Comparison of ENCODE assay signal across 10 mouse cellular contexts in genomic region chr13:60685216-60685615, GRCm38 (mm10).
DNase-seq lines count a peak whose midpoint lies in the region; ATAC-seq and TF ChIP-seq lines count a peak whose summit lies in the region.
"Had no signal": no experiment of that assay in that cellular context is flagged by ENCODE, and none has a peak within 500 bp of the region (broad histone marks: within the 10 kb centered on the region; RNA-seq: fewer than 3 reads in every experiment).

No protein-coding gene starts in this region.

- H3K9ac ChIP-seq in kidney, embryonic 14.5 days (ENCODE audit: low read depth, low read length), result no peak overlapping the region
- H3K9ac ChIP-seq in forebrain, embryonic 15.5 days (replicated peaks), result no peak overlapping the region
- no peak overlapping the region for H3K9ac ChIP-seq in hindbrain, postnatal 0 days (replicated peaks; ENCODE audit: low read length)
- H3K9ac ChIP-seq: limb, embryonic 12.5 days had no signal

- H3K27ac ChIP-seq in kidney, embryonic 14.5 days (ENCODE audit: low read depth, low read length), result peak overlapping the region; percentile 38; the same call in 1 of the 2 replicates
- H3K27ac ChIP-seq in forebrain, embryonic 15.5 days (replicated peaks), result peak overlapping the region; percentile 80
- peak overlapping the region; percentile 52 for H3K27ac ChIP-seq in hindbrain, postnatal 0 days

- H3K9me3 ChIP-seq in kidney, embryonic 14.5 days (ENCODE audit: control insufficient read depth, low read length), result no peaks in the 10 kb centered on the region
- no peaks in the 10 kb centered on the region for H3K9me3 ChIP-seq in forebrain, embryonic 15.5 days
- H3K9me3 ChIP-seq in hindbrain, postnatal 0 days (ENCODE audit: low read length), result no peaks in the 10 kb centered on the region

- WGBS in kidney, embryonic 14.5 days, result 68% methylated on average over 6 of the region's 6 CpGs
- 32% methylated on average over 6 of the region's 6 CpGs for WGBS in forebrain, embryonic 15.5 days
- WGBS in hindbrain, postnatal 0 days, result 32% methylated on average over 6 of the region's 6 CpGs

- no peak for DNase-seq in kidney, adult 8-10 months
- peak; percentile 72 for DNase-seq in adipocyte (ENCODE audit: low spot score)
- DNase-seq in hindbrain, postnatal 0 days (ENCODE audit: low spot score), result peak; percentile 75
- peak; percentile 41 for DNase-seq in retina, embryonic 14.5 days (ENCODE audit: low spot score)
- no peak for DNase-seq in embryo, embryonic 10.5 days (ENCODE audit: low spot score)
- DNase-seq in thymus, postnatal 10 days (ENCODE audit: low spot score in 2 of 2), result no peak

- no peak overlapping the region for H3K4me2 ChIP-seq in kidney, embryonic 14.5 days (replicated peaks; ENCODE audit: low read depth, low read length)
- no peak overlapping the region for H3K4me2 ChIP-seq in forebrain, embryonic 15.5 days (replicated peaks)
- H3K4me2 ChIP-seq in hindbrain, postnatal 0 days (ENCODE audit: low read depth, low read length), result no peak overlapping the region
- H3K4me2 ChIP-seq: limb, embryonic 12.5 days had no signal

- H3K27me3 ChIP-seq in kidney, embryonic 14.5 days (ENCODE audit: control insufficient read depth, insufficient read depth, low read length), result no peaks in the 10 kb centered on the region
- H3K27me3 ChIP-seq in forebrain, embryonic 15.5 days, result no peaks in the 10 kb centered on the region
- H3K27me3 ChIP-seq in hindbrain, postnatal 0 days (ENCODE audit: insufficient read depth, low read length), result no peaks in the 10 kb centered on the region
- H3K27me3 ChIP-seq: limb, embryonic 12.5 days had no signal

- ATAC-seq in kidney, embryonic 14.5 days (ENCODE audit: low FRiP score, low TSS enrichment), result no peak
- ATAC-seq in forebrain, embryonic 15.5 days (replicated peaks), result peak; percentile 14; the same call in 1 of the 2 replicates
- peak; percentile 30; the same call in 1 of the 2 replicates for ATAC-seq in hindbrain, postnatal 0 days

- TF ChIP-seq CTCF in hindbrain, postnatal 0 days (IDR thresholded peaks at IDR 0.05; ENCODE audit: low read depth), result no peak

- H3K4me3 ChIP-seq in kidney, embryonic 14.5 days (ENCODE audit: low read length), result no peak overlapping the region
- H3K4me3 ChIP-seq in forebrain, embryonic 15.5 days, result no peak overlapping the region
- no peak overlapping the region for H3K4me3 ChIP-seq in hindbrain, postnatal 0 days (ENCODE audit: low read length)
- H3K4me3 ChIP-seq: limb, embryonic 12.5 days had no signal

- H3K4me1 ChIP-seq in kidney, embryonic 14.5 days (ENCODE audit: control insufficient read depth, insufficient read depth, low read length), result peaks cover 35% of the 10 kb centered on the region
- peaks cover 48% of the 10 kb centered on the region for H3K4me1 ChIP-seq in forebrain, embryonic 15.5 days
- H3K4me1 ChIP-seq in hindbrain, postnatal 0 days (ENCODE audit: insufficient read depth, low read length), result peaks cover 28% of the 10 kb centered on the region

- H3K36me3 ChIP-seq in kidney, embryonic 14.5 days (ENCODE audit: control insufficient read depth, insufficient read depth, low read length), result no peaks in the 10 kb centered on the region
- no peaks in the 10 kb centered on the region for H3K36me3 ChIP-seq in forebrain, embryonic 15.5 days
- no peaks in the 10 kb centered on the region for H3K36me3 ChIP-seq in hindbrain, postnatal 0 days (ENCODE audit: insufficient read depth, low read length)
- H3K36me3 ChIP-seq: G1E; limb, embryonic 12.5 days had no signal

Comparison
In these comparisons a context has a peak if more than half of its experiments do, and no peak if none do; other contexts are left out.
1. DNase-seq: peak in adipocyte (single experiment), hindbrain, postnatal 0 days (single experiment) and retina, embryonic 14.5 days (single experiment); none in kidney, adult 8-10 months (0 of 2), embryo, embryonic 10.5 days (single experiment) and thymus, postnatal 10 days (0 of 2).
2. Peak in every context shown above with its lines, with median percentiles within 50 percentile points of each other: H3K27ac ChIP-seq.